Mouse (Mus musculus) CH12.LX (cell line): ENCODE results near the gene Olfr718-ps1. TPM values are rescaled to one million over a fixed set of nuclear protein-coding genes. Genes with fewer than 3 reads are reported as not detected.
"Not testable (repeated sequence)": the region's sequence is repeated elsewhere in the genome, so short reads cannot be mapped to it uniquely, and the experiment has no call there.

Experiments
- DNase-seq: peaks from one replicate; pipeline ENCODE4 v3.0.0-alpha.2; 2013; ENCODE audit errors: extremely low read depth
- H3K27ac ChIP-seq: 2 replicates; pipeline ENCODE4 v1.5.1; 2012; ENCODE audit warnings: low read depth, mild to moderate bottlenecking, control low read depth, moderate library complexity; ENCODE audit not compliant: insufficient read depth
- H3K27me3 ChIP-seq: replicated peaks from 2 replicates; pipeline ENCODE3; 2012; ENCODE audit warnings: inconsistent platforms
- H3K36me3 ChIP-seq, 2 experiments: replicated peaks in 1 of 2; 2 replicates each; pipeline versions ENCODE3 to v1.6.1; 2012; ENCODE audit warnings: inconsistent platforms in 1 of 2, low read length in 1 of 2, mild to moderate bottlenecking in 1 of 2, mixed read lengths in 1 of 2, moderate library complexity in 1 of 2; ENCODE audit not compliant: control insufficient read depth in 1 of 2, insufficient read depth in 1 of 2
- H3K4me1 ChIP-seq, 2 experiments: 2 replicates each; pipeline ENCODE4 v1.6.1; 2012; ENCODE audit warnings: inconsistent platforms in 1 of 2, moderate library complexity in 1 of 2; ENCODE audit not compliant: insufficient read depth in 2 of 2, control insufficient read depth in 1 of 2
- H3K4me2 ChIP-seq: 2 replicates; pipeline ENCODE4 v1.6.1; 2012; ENCODE audit warnings: low read depth, mild to moderate bottlenecking, control low read depth; ENCODE audit not compliant: poor library complexity, insufficient read depth, severe bottlenecking
- H3K4me3 ChIP-seq, 3 experiments: fragments of 150-350 bp in 1 of 3; sonication (generic) in 1 of 3; replicated peaks in 1 of 3; 2 replicates each; pipeline versions ENCODE3 to v1.5.1; 2011 to 2012; ENCODE audit warnings: low read depth in 2 of 3, low read length in 2 of 3, mild to moderate bottlenecking in 2 of 3, moderate library complexity in 2 of 3, control low read depth in 1 of 3, improper control_type of control experiment in 1 of 3, inconsistent platforms in 1 of 3, mixed read lengths in 1 of 3; ENCODE audit not compliant: poor library complexity in 1 of 3
- H3K79me2 ChIP-seq: replicated peaks from 2 replicates; pipeline ENCODE4 v1.6.1; 2012; ENCODE audit warnings: mild to moderate bottlenecking, moderate library complexity; ENCODE audit not compliant: control insufficient read depth, poor library complexity, insufficient read depth, severe bottlenecking; ENCODE audit errors: extremely low read depth
- H3K9ac ChIP-seq: 2 replicates; pipeline ENCODE4 v1.6.1; 2012; ENCODE audit warnings: low read depth, mild to moderate bottlenecking, control low read depth, moderate library complexity; ENCODE audit not compliant: insufficient read depth
- H3K9me3 ChIP-seq: replicated peaks from 2 replicates; pipeline ENCODE3; 2012; ENCODE audit warnings: low read length, inconsistent platforms, mixed read lengths
- CTCF ChIP-seq, 2 experiments: IDR thresholded peaks in 1 of 2; conservative IDR thresholded peaks in 1 of 2; 2 replicates each; pipeline ENCODE4 v1.5.1; 2011 to 2012; ENCODE audit warnings: low read depth in 2 of 2, low read length in 2 of 2, improper control_type of control experiment in 1 of 2, inconsistent platforms in 1 of 2, mild to moderate bottlenecking in 1 of 2, moderate library complexity in 1 of 2
- ELF1 ChIP-seq: IDR thresholded peaks from 2 replicates; pipeline ENCODE4 v1.6.1; 2014; ENCODE audit warnings: low read depth, mild to moderate bottlenecking, inconsistent platforms, low read length, improper control_type of control experiment
- JUN ChIP-seq: IDR thresholded peaks from 2 replicates; pipeline ENCODE4 v1.6.1; 2011; ENCODE audit warnings: low read depth, mild to moderate bottlenecking, low read length, improper control_type of control experiment, moderate library complexity; ENCODE audit not compliant: insufficient read depth
- MAFK ChIP-seq: IDR thresholded peaks from 2 replicates; pipeline ENCODE4 v1.6.1; 2011; ENCODE audit warnings: low read length, improper control_type of control experiment; ENCODE audit not compliant: insufficient replicate concordance
- MAZ ChIP-seq: IDR thresholded peaks from 2 replicates; pipeline ENCODE4 v1.6.1; 2012; ENCODE audit warnings: low read depth, mild to moderate bottlenecking, inconsistent platforms, low read length, improper control_type of control experiment, moderate library complexity
- RAD21 ChIP-seq: IDR thresholded peaks from 2 replicates; pipeline ENCODE4 v1.6.1; 2011; ENCODE audit warnings: low read depth, mild to moderate bottlenecking, low read length, improper control_type of control experiment, moderate library complexity
- UBTF ChIP-seq: IDR thresholded peaks from 2 replicates; pipeline ENCODE4 v1.6.1; 2012; ENCODE audit warnings: low read depth, mild to moderate bottlenecking, inconsistent platforms, low read length, improper control_type of control experiment, moderate library complexity
- dilution Hi-C: fragments of 300-500 bp; cut with MboI; formaldehyde crosslinking; loops from 2 replicates; pipeline ENCODE4 v1.14.3; 2020; ENCODE audit warnings: low sequenced_read_pairs; ENCODE audit not compliant: extremely low pct_unique_long_range_greater_than_20kb, extremely low pct_ligation_motif_present
- in situ Hi-C: fragments of 300-500 bp; cut with MboI; formaldehyde crosslinking; loops from 3 replicates; pipeline ENCODE4 v1.14.3; 2019; ENCODE audit warnings: low sequenced_read_pairs, low pct_ligation_motif_present, low pct_unique_long_range_greater_than_20kb, mixed read lengths
- polyA plus RNA-seq: library from polyadenylated mRNA; unstranded; fragments of >175 nt; gene quantifications from 2 replicates; pipeline ENCODE4 v1.2.1, GENCODE M21; 2012; ENCODE audit warnings: low read depth; ENCODE audit not compliant: insufficient read length
- total RNA-seq, 2 experiments: library from RNA; depleted of rRNA; stranded (reverse); fragments of 300-350 nt in 1 of 2; fragments of >200 nt in 1 of 2; gene quantifications; 2 replicates each; pipeline ENCODE4 v1.2.3; 2012 to 2014

Gene Olfr718-ps1
- total and polyA plus RNA-seq, 3 experiments: not detected

DNA sequence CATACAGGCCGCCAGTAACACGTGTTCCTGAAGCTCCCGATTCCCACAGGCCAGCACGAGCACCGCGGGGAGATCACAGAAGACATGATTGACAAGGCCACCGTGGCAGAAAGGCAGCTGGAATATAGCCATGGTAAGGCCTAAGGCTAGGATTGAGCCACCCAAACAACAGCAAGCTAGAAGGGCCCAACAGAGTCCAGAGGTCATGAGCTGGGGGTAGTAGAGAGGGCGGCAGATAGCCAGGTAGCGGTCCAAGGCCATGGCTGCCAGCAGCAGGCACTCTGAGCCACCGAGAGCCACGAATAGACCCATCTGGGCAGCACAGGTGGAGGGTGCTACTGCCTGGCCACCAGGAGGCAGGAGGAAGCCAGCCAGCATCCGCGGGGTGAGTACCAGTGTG is 9.8 kb downstream of the Olfr718-ps1 start:
- no peak for DNase-seq
- peaks cover 2% of the 10 kb centered on the region for H3K9me3 ChIP-seq
- peaks cover 0 to 9% of the 10 kb centered on the region in 2 experiments; a peak in 2 of 4 replicates for H3K4me1 ChIP-seq
- no peak overlapping the region for H3K9ac ChIP-seq
- H3K36me3 ChIP-seq: no peaks in the 10 kb centered on the region
- H3K27me3 ChIP-seq: peaks cover 3% of the 10 kb centered on the region
- in situ Hi-C loops (no loop called here), dilution Hi-C loops (no loop called here)
- H3K27ac ChIP-seq: no peak overlapping the region
- TF ChIP-seq CTCF (conservative IDR thresholded peaks at IDR 0.05 in 1 of 2, IDR thresholded peaks at IDR 0.05 in 1 of 2; ENCODE audit: low read depth in 2 of 2, low read length in 2 of 2): peak in 1 of 2 experiments; percentile 26; a peak in 2 of 4 replicates
- TF ChIP-seq MAZ: no peak
- H3K79me2 ChIP-seq: no peaks in the 10 kb centered on the region
- no peak overlapping the region for H3K4me3 ChIP-seq
- H3K4me2 ChIP-seq: no peak overlapping the region

DNA sequence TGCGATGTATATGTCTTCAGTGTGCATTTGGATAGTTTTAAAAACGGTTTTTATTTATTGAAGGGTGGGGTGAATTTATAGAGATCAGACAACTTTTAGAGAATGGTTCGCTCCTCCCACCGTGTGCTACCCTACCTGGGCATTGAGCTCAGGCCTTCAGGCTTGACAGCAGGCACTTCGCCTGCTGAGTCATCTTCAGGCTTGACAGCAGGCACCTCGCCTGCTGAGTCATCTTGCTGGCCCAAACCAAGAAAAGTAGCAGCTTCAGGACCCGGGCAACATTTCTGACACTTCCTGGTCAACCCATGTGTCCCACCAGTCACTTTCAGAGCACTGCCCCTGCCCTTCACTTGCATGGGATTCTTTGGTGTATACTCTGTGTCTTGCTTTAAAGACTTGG is 12.3 kb downstream of the Olfr718-ps1 start:
- DNase-seq: no peak
- Histone ChIP-seq H3K9ac (no peak overlapping the region), H3K79me2 (no peaks in the 10 kb centered on the region), H3K36me3 (no peaks in the 10 kb centered on the region), H3K27ac (no peak overlapping the region), H3K9me3 (peaks cover 4% of the 10 kb centered on the region), H3K27me3 (no peaks in the 10 kb centered on the region), H3K4me2 (no peak overlapping the region), H3K4me1 (peaks cover 0 to 11% of the 10 kb centered on the region in 2 experiments; a peak in 2 of 4 replicates), H3K4me3 (no peak overlapping the region)
- in situ Hi-C loops (no loop called here), dilution Hi-C loops (no loop called here)
- peak; percentile 66; the same call in 1 of the 2 replicates for TF ChIP-seq MAFK
- no peak for TF ChIP-seq ELF1
- TF ChIP-seq RAD21: no peak
- no peak for TF ChIP-seq JUN
- TF ChIP-seq UBTF: no peak

DNA sequence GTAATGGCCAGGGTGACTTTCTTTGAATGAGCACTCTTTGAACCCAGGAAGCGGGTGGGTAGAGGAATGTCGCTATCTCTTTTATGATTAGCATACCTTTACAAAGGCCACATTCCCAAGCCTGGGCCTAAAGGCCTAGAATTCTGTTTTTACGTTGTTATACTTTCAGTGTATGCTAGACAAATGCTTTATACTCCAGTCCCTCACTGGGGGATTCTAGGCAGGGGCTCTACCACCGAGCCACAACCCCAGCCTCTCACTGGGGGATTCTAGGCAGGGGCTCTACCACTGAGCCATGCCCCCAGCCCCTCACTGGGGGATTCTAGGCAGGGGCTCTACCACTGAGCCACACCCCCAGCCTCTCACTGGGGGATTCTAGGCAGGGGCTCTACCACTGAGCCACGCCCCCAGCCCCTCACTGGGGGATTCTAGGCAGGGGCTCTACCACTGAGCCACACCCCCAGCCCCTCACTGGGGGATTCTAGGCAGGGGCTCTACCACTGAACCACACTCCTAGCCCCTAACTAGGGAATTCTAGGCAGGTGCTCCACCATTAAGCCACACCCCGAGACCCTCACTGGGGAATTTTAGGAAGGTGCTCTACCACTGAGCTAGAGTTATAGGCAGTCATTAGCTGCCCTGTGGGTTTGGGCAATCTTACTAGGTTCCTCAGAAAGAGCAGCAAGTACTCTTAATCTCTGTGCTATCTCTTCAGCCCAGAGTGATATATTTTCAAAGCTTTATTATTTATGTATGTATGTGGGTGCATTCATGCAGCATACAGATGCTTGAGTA is 13.0 kb downstream of the Olfr718-ps1 start:
- in situ Hi-C loops, H3K27me3 ChIP-seq, DNase-seq, H3K79me2 ChIP-seq, H3K4me2 ChIP-seq, H3K9ac ChIP-seq, H3K27ac ChIP-seq, H3K9me3 ChIP-seq, H3K36me3 ChIP-seq, H3K4me3 ChIP-seq, dilution Hi-C loops: not testable (repeated sequence)
- H3K4me1 ChIP-seq: peaks cover 0 to 11% of the 10 kb centered on the region in 2 experiments; a peak in 2 of 4 replicates
